Mouse (Mus musculus) heart, embryonic 13.5 days (tissue): Measurements from ENCODE around the gene Fcrlb. TPM values are rescaled to one million over a fixed set of nuclear protein-coding genes. Genes with fewer than 3 reads are reported as not detected.

ENCODE experiments used
- ATAC-seq: fragments of 200-750 bp; cut with Nextera tagmentation; 2 replicates; pipeline ENCODE4 v1.8.0; 2017; ENCODE audit warnings: moderate TSS enrichment; ENCODE audit not compliant: insufficient number of reproducible peaks, low FRiP score, low TSS enrichment; ENCODE audit errors: extremely low read depth
- H3K27ac ChIP-seq: fragments of 300-500 bp; sonication (generic); replicated peaks from 2 replicates; pipeline ENCODE4 v1.5.1; 2015; ENCODE audit warnings: moderate library complexity, mild to moderate bottlenecking, inconsistent platforms
- H3K27me3 ChIP-seq: fragments of 300-500 bp; sonication (generic); replicated peaks from 2 replicates; pipeline ENCODE4 v1.6.1; 2015; ENCODE audit warnings: mild to moderate bottlenecking, inconsistent platforms
- H3K36me3 ChIP-seq: fragments of 300-500 bp; sonication (generic); 2 replicates; pipeline ENCODE4 v1.6.1; 2015; ENCODE audit warnings: mild to moderate bottlenecking, inconsistent platforms
- H3K4me1 ChIP-seq: fragments of 300-500 bp; sonication (generic); 2 replicates; pipeline ENCODE4 v1.6.1; 2015; ENCODE audit warnings: inconsistent platforms
- H3K4me2 ChIP-seq: fragments of 300-500 bp; sonication (generic); 2 replicates; pipeline ENCODE4 v1.6.1; 2015; ENCODE audit warnings: inconsistent platforms, mild to moderate bottlenecking, moderate library complexity
- H3K4me3 ChIP-seq: fragments of 300-500 bp; sonication (generic); 2 replicates; pipeline ENCODE4 v1.5.1; 2015; ENCODE audit warnings: moderate library complexity, mild to moderate bottlenecking, inconsistent platforms
- H3K9ac ChIP-seq: fragments of 300-500 bp; sonication (generic); 2 replicates; pipeline ENCODE4 v1.6.1; 2015; ENCODE audit warnings: inconsistent platforms, mild to moderate bottlenecking, moderate library complexity
- H3K9me3 ChIP-seq: fragments of 300-500 bp; sonication (generic); 2 replicates; pipeline ENCODE4 v1.6.1; 2016; ENCODE audit warnings: inconsistent platforms
- WGBS: fragments of 180-500 bp; shearing (Covaris S2); methylation state at CpG from one replicate; pipeline ENCODE4 v1.1.7; 2015; ENCODE audit warnings: mixed read lengths; 5-methylcytosine and 5-hydroxymethylcytosine counted together
- polyA plus RNA-seq: library from polyadenylated mRNA; unstranded; fragments of >200 nt; fragmentation: Nextera tagmentation; extraction: Ambion mirVana; gene quantifications from 2 replicates; pipeline ENCODE4 v1.2.1, GENCODE M21; 2015

The Fcrlb gene
- polyA plus RNA-seq, 1 experiment from 2014 or later: not detected

- no peaks in the 10 kb centered on the region for H3K9me3 ChIP-seq
Measured at GRCm38 (mm10) chr1:170867691-170868105, 45.0 kb downstream of the Fcrlb start, which contains the start of gene Atf6. TSS of gene Atf6 (minus strand) at chr1:170867771.

GRCm38 (mm10) chr1:170866992-170867690 is 45.6 kb downstream of the Fcrlb start:
- no peaks in the 10 kb centered on the region for H3K9me3 ChIP-seq
- H3K4me2 ChIP-seq: peak overlapping the region; percentile 80
- peak overlapping the region; percentile 96 for H3K9ac ChIP-seq
- H3K27me3 ChIP-seq: no peaks in the 10 kb centered on the region
- H3K4me3 ChIP-seq: peak overlapping the region; percentile 97
- peaks cover 39% of the 10 kb centered on the region for H3K4me1 ChIP-seq
- H3K36me3 ChIP-seq: peaks cover 8% of the 10 kb centered on the region
- H3K27ac ChIP-seq: peak overlapping the region; percentile 90
- peak; percentile 48; the same call in 1 of the 2 replicates for ATAC-seq
- 2% methylated on average over 30 of the region's 30 CpGs for WGBS

More at GRCm38 (mm10) chr1:170867691-170868105, 45.0 kb downstream of the Fcrlb start, which contains the start of gene Atf6:
- H3K27me3 ChIP-seq: no peaks in the 10 kb centered on the region
- H3K4me1 ChIP-seq: peaks cover 33% of the 10 kb centered on the region
- H3K27ac ChIP-seq: peak within 1 kb of the TSS; percentile 90
- peaks cover 14% of the 10 kb centered on the region for H3K36me3 ChIP-seq
- WGBS: 0% methylated on average over 25 of the region's 25 CpGs
- H3K4me2 ChIP-seq: peak within 1 kb of the TSS; percentile 80
- ATAC-seq: peak; percentile 73; the same call in 1 of the 2 replicates
- H3K4me3 ChIP-seq: peak within 1 kb of the TSS; percentile 97
- peak within 1 kb of the TSS; percentile 96 for H3K9ac ChIP-seq

GRCm38 (mm10) chr1:170865406-170865805 is 47.3 kb downstream of the Fcrlb start:
- no peak overlapping the region; the same call in 1 of the 2 replicates for H3K9ac ChIP-seq
- 49% methylated on average over 5 of the region's 5 CpGs for WGBS
- H3K4me2 ChIP-seq: peak overlapping the region; percentile 80
- no peaks in the 10 kb centered on the region for H3K27me3 ChIP-seq
- H3K4me1 ChIP-seq: peaks cover 54% of the 10 kb centered on the region
- H3K27ac ChIP-seq: 0 out of 2 replicates have a peak overlapping the region, but pooled peaks have one; percentile 34
- no peaks in the 10 kb centered on the region for H3K36me3 ChIP-seq
- no peaks in the 10 kb centered on the region for H3K9me3 ChIP-seq
- ATAC-seq: no peak
- H3K4me3 ChIP-seq: no peak overlapping the region

GRCm38 (mm10) chr1:170864754-170865153 is 48.0 kb downstream of the Fcrlb start:
- Histone ChIP-seq H3K4me2 (no peak overlapping the region), H3K27ac (no peak overlapping the region), H3K36me3 (no peaks in the 10 kb centered on the region), H3K9ac (no peak overlapping the region), H3K27me3 (no peaks in the 10 kb centered on the region), H3K9me3 (no peaks in the 10 kb centered on the region), H3K4me3 (no peak overlapping the region), H3K4me1 (peaks cover 54% of the 10 kb centered on the region)
- no peak for ATAC-seq
- 81% methylated on average over 3 of the region's 3 CpGs for WGBS

- Histone ChIP-seq H3K27me3 (no peaks in the 10 kb centered on the region), H3K4me2 (no peak overlapping the region), H3K27ac (no peak overlapping the region), H3K4me3 (no peak overlapping the region), H3K9ac (no peak overlapping the region), H3K9me3 (no peaks in the 10 kb centered on the region), H3K4me1 (peaks cover 52% of the 10 kb centered on the region), H3K36me3 (no peaks in the 10 kb centered on the region)
- ATAC-seq: no peak
Measured at GRCm38 (mm10) chr1:170864234-170864633, 48.5 kb downstream of the Fcrlb start.

GRCm38 (mm10) chr1:170863033-170863432 is 49.7 kb downstream of the Fcrlb start:
- H3K27ac ChIP-seq: peak overlapping the region; percentile 31; the same call in 1 of the 2 replicates

GRCm38 (mm10) chr1:170862435-170862717 is 50.4 kb downstream of the Fcrlb start:
- Histone ChIP-seq H3K27ac (peak overlapping the region; percentile 31; the same call in 1 of the 2 replicates), H3K9me3 (no peaks in the 10 kb centered on the region), H3K4me1 (peaks cover 51% of the 10 kb centered on the region), H3K4me3 (no peak overlapping the region), H3K36me3 (no peaks in the 10 kb centered on the region), H3K4me2 (peak overlapping the region; percentile 20), H3K9ac (no peak overlapping the region), H3K27me3 (no peaks in the 10 kb centered on the region)
- ATAC-seq: no peak
- WGBS: 48% methylated on average over 3 of the region's 3 CpGs

More at GRCm38 (mm10) chr1:170863033-170863432, 49.7 kb downstream of the Fcrlb start:
- Histone ChIP-seq H3K4me2 (peak overlapping the region; percentile 20; the same call in 1 of the 2 replicates), H3K36me3 (no peaks in the 10 kb centered on the region), H3K4me1 (peaks cover 51% of the 10 kb centered on the region), H3K4me3 (no peak overlapping the region), H3K9me3 (no peaks in the 10 kb centered on the region), H3K9ac (no peak overlapping the region), H3K27me3 (no peaks in the 10 kb centered on the region)
- 52% methylated on average over 4 of the region's 4 CpGs for WGBS
- ATAC-seq: no peak

GRCm38 (mm10) chr1:170861671-170862434 is 50.9 kb downstream of the Fcrlb start:
- no peaks in the 10 kb centered on the region for H3K27me3 ChIP-seq
- WGBS: 75% methylated on average over 13 of the region's 13 CpGs
- no peak for ATAC-seq
- peak overlapping the region; percentile 20 for H3K4me2 ChIP-seq
- H3K4me1 ChIP-seq: peaks cover 49% of the 10 kb centered on the region
- H3K36me3 ChIP-seq: no peaks in the 10 kb centered on the region
- H3K9ac ChIP-seq: no peak overlapping the region
- H3K4me3 ChIP-seq: no peak overlapping the region
- H3K9me3 ChIP-seq: no peaks in the 10 kb centered on the region
- H3K27ac ChIP-seq: no peak overlapping the region

GRCm38 (mm10) chr1:170858872-170859271 is 53.9 kb downstream of the Fcrlb start:
- H3K9ac ChIP-seq: no peak overlapping the region
- H3K4me1 ChIP-seq: peaks cover 45% of the 10 kb centered on the region
- no peaks in the 10 kb centered on the region for H3K9me3 ChIP-seq
- no peak overlapping the region for H3K27ac ChIP-seq
- H3K4me2 ChIP-seq: no peak overlapping the region
- H3K36me3 ChIP-seq: no peaks in the 10 kb centered on the region
- H3K4me3 ChIP-seq: no peak overlapping the region
- ATAC-seq: no peak
- 81% methylated on average over 2 of the region's 2 CpGs for WGBS
- H3K27me3 ChIP-seq: no peaks in the 10 kb centered on the region

- Histone ChIP-seq H3K9ac (no peak overlapping the region), H3K4me1 (peaks cover 31% of the 10 kb centered on the region), H3K4me2 (no peak overlapping the region), H3K36me3 (peaks cover 6% of the 10 kb centered on the region; the same call in 1 of the 2 replicates), H3K27ac (no peak overlapping the region), H3K9me3 (no peaks in the 10 kb centered on the region), H3K27me3 (no peaks in the 10 kb centered on the region), H3K4me3 (no peak overlapping the region)
- WGBS: 76% methylated on average over 2 of the region's 2 CpGs
- no peak for ATAC-seq
Measured at GRCm38 (mm10) chr1:170857369-170857768, 55.4 kb downstream of the Fcrlb start.
